Mouse (Mus musculus) heart, postnatal 0 days (tissue): ENCODE results near the gene Abr. TPM values are rescaled to one million over a fixed set of nuclear protein-coding genes. Genes with fewer than 3 reads are reported as not detected.

Experiments used
- ATAC-seq: fragments of 200-750 bp; cut with Nextera tagmentation; 2 replicates; pipeline ENCODE4 v1.8.0; 2017; ENCODE audit warnings: low read depth, moderate number of reproducible peaks, moderate library complexity; ENCODE audit not compliant: insufficient read depth
- DNase-seq: peaks from one replicate; pipeline ENCODE4 v3.0.0-alpha.2; 2016; ENCODE audit warnings: low spot score
- H3K27ac ChIP-seq: fragments of 300-500 bp; sonication (generic); 2 replicates; pipeline ENCODE4 v1.5.1; 2014; ENCODE audit warnings: low read depth, mild to moderate bottlenecking
- H3K27me3 ChIP-seq: fragments of 300-500 bp; sonication (generic); 2 replicates; pipeline ENCODE4 v1.6.1; 2014; ENCODE audit warnings: low read length, mixed read lengths; ENCODE audit not compliant: control insufficient read depth, insufficient read depth
- H3K36me3 ChIP-seq: fragments of 300-500 bp; sonication (generic); replicated peaks from 2 replicates; pipeline ENCODE4 v1.6.1; 2014; ENCODE audit warnings: low read length, mixed read lengths; ENCODE audit not compliant: control insufficient read depth, insufficient read depth
- H3K4me1 ChIP-seq: fragments of 300-500 bp; sonication (generic); 2 replicates; pipeline ENCODE4 v1.6.1; 2014; ENCODE audit warnings: antibody characterized with exemption; ENCODE audit not compliant: control insufficient read depth, insufficient read depth
- H3K4me2 ChIP-seq: fragments of 300-500 bp; sonication (generic); 2 replicates; pipeline ENCODE4 v1.6.1; 2014; ENCODE audit warnings: low read depth, mild to moderate bottlenecking, low read length, moderate library complexity
- H3K4me3 ChIP-seq: fragments of 300-500 bp; sonication (generic); 2 replicates; pipeline ENCODE4 v1.5.1; 2014; ENCODE audit warnings: low read depth, low read length
- H3K9ac ChIP-seq: fragments of 300-500 bp; sonication (generic); replicated peaks from 2 replicates; pipeline ENCODE4 v1.6.1; 2014; ENCODE audit warnings: low read depth, low read length, mixed read lengths
- H3K9me3 ChIP-seq: fragments of 300-500 bp; sonication (generic); replicated peaks from 2 replicates; pipeline ENCODE4 v1.6.1; 2016; ENCODE audit warnings: low read length; ENCODE audit not compliant: control insufficient read depth
- CTCF ChIP-seq: IDR thresholded peaks from 2 replicates; pipeline ENCODE4 v1.5.1; 2016; ENCODE audit warnings: antibody characterized with exemption, control low read depth, low read depth
- EP300 ChIP-seq: IDR thresholded peaks from 2 replicates; pipeline ENCODE4 v1.6.1; 2016; ENCODE audit warnings: antibody characterized with exemption, low read depth
- WGBS: fragments of 180-500 bp; shearing (Covaris S2); extraction: QIAGEN DNeasy Blood & Tissue Kit; methylation state at CpG from one replicate; pipeline ENCODE4 v1.1.7; 2014; 5-methylcytosine and 5-hydroxymethylcytosine counted together
- polyA plus RNA-seq: library from polyadenylated mRNA; unstranded; fragments of >200 nt; fragmentation: Nextera tagmentation; extraction: Ambion mirVana; gene quantifications from 2 replicates; pipeline ENCODE4 v1.2.1, GENCODE M21; 2015
- total RNA-seq: library from RNA; depleted of rRNA; stranded (reverse); fragments of >200 nt; gene quantifications from 2 replicates; pipeline ENCODE4 v1.2.3, GENCODE M21; 2014; ENCODE audit warnings: low replicate concordance

The Abr gene
- total and polyA plus RNA-seq, 2 experiments from 2014 or later: 14.1 to 48.9 TPM

DNA sequence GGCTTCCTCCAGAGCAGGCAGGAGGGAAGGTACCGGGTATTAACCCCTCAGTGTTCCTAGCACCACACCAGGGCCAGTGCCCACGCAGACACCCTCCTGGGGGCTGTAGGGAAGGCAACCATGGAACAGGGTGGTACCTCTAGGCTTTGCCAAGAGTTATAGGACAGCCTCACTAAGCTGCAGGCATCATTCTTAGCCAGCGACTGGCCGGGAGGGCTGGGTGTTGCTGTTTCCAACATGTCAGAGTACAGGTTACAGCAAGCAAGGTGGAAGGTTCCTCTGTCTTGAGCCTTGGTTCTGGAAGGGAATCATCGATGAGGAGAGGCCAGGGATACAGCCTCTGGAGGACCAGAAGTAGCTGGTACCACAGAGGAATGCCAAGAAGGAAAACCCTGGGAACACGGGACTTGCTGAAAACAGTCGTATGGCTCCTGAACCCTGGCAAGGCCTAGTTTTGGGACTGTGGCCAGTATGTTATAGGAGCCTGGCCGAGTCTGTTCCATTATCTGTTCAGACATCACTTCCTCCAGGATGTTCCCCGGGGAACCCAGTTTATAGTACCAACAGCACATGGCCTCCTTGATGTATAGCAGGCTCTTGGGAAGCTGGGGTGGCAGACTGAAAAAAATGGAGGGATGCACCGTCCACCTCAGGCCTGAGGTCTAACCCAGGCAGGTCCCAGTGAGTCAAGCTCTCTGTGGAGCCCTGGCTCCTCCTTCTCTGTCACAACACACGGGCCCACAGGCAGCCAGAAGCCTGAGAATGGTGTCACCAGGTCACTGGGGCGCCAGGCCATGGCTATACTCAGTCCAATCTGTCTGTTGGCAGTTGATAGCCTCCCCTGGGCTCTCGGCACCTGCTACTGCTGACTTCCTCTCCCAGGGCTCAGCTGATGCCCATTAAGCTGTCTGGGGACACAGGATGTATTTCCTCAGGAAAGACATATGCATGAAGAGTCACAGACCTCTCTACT, 112.1 kb downstream of the Abr start:
- no peaks in the 10 kb centered on the region for H3K9me3 ChIP-seq
- TF ChIP-seq CTCF: no peak
- TF ChIP-seq EP300: no peak
- H3K36me3 ChIP-seq: no peaks in the 10 kb centered on the region
- no peak; the same call in 1 of the 2 replicates for ATAC-seq
- DNase-seq: no peak
- 62% methylated on average over 13 of the region's 13 CpGs for WGBS
- no peak overlapping the region for H3K4me3 ChIP-seq
- no peaks in the 10 kb centered on the region for H3K27me3 ChIP-seq
- no peak overlapping the region for H3K4me2 ChIP-seq
- H3K9ac ChIP-seq: no peak overlapping the region
- no peak overlapping the region for H3K27ac ChIP-seq
- peaks cover 12% of the 10 kb centered on the region; the same call in 1 of the 2 replicates for H3K4me1 ChIP-seq

DNA sequence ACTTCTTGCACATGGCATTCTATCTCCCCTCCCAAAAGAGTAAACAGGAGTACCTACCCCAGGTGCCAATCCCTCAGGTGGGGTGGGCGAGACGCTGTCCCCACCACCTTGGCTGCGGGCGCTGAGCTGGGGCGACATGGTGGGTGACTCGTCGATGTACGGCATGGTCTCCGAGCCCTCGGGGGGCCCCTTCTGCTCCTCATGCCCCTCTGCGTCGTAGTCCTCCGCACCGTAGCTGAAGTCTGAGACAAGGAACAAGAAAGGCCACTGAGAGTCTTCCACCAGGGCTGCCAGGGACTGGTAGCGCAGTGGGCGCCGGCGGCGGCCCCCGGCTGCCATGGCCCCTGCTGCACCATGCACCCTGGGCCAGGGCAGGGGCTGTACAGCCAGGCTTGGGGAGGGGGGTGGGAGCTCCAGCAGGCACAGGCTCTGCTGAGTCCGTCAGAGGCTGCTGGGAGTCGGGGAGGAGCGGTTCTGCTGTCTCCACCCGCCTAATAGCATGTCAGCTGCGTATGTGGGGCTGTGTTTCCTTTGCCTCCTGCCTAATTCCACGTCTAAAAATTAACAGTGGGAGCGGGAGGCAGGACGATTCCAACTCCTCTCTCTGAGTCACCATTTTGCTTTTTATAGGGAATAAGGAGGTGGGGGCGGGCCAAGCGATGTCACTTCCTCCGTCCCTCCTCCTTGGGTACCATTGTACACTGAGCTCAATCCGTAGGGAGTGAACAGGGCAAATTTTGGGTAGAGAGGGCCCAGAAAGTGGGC, 113.1 kb downstream of the Abr start:
- Histone ChIP-seq H3K9me3 (no peaks in the 10 kb centered on the region), H3K9ac (no peak overlapping the region), H3K27ac (no peak overlapping the region), H3K27me3 (no peaks in the 10 kb centered on the region), H3K4me3 (no peak overlapping the region), H3K4me1 (0 out of 2 replicates have a peak, but pooled peaks cover 6% of the 10 kb centered on the region), H3K4me2 (no peak overlapping the region), H3K36me3 (no peaks in the 10 kb centered on the region)
- ATAC-seq (no peak), DNase-seq (no peak)
- WGBS: 85% methylated on average over 32 of the region's 32 CpGs
- TF ChIP-seq EP300 (no peak), CTCF (no peak)

DNA sequence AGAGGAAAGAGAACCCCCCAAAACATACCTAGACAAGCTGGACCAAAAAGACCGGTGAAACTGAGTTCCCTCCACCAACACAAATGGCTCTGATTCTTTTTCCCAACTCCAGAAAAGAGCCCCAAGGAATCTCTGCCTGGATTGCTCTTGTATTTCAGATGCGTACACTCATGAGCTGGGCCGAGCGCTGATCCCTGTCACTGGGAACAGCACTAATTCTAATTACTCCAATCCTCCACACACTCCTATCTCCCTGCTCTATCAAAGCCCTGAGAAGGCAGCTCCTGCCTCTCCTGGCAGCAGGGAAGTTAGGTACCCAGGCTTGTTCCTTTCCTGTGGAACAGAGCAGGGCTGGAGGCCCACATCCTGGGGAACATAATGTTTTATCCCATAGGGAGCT, 114.0 kb downstream of the Abr start:
- 81% methylated on average over 4 of the region's 4 CpGs for WGBS
- DNase-seq (no peak), ATAC-seq (no peak)
- Histone ChIP-seq H3K27me3 (no peaks in the 10 kb centered on the region), H3K9ac (no peak overlapping the region), H3K9me3 (no peaks in the 10 kb centered on the region), H3K27ac (no peak overlapping the region), H3K4me2 (no peak overlapping the region), H3K4me1 (0 out of 2 replicates have a peak, but pooled peaks cover 6% of the 10 kb centered on the region), H3K36me3 (no peaks in the 10 kb centered on the region), H3K4me3 (no peak overlapping the region)
- TF ChIP-seq EP300: no peak
- no peak for TF ChIP-seq CTCF

DNA sequence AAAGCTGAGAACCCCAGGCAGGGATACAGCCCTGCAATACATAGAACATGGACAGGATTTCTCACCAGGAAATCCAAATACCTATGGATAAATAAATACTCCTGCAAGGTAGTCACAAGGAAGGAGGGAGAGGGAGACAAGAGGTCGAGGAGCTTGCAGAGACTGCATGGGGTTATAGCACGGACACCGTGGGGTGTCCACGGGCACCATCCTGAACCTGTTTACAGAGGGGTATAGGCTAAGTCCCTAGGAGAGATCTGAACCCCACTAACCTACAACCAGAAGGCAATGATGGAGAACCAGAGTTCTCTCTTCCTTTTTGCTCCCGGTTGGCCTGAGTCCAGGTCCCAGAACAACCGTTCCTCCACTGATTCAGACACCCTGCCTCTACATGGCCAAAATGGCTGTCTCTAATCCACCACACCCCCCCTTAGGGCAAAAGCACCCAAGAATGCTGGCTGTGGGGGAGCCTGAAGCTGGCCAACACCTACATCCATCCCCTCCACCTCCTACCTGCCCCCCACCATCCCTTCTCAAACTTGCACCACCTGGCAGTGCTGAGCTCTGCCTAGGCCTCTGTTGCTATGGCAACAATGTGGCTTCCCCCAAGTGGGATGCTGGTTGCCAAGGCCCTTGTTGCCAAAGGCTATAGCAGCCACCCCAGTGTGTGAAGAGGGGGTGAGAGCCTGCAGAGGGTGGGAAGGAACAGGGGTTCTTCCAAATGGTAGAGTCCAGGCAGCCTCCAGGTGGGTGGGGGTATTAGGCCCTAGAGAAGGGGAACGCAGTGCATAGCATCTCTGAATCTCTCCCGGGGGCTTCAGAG, 114.6 kb downstream of the Abr start:
- no peaks in the 10 kb centered on the region for H3K27me3 ChIP-seq
- no peaks in the 10 kb centered on the region for H3K36me3 ChIP-seq
- H3K9me3 ChIP-seq: no peaks in the 10 kb centered on the region
- H3K27ac ChIP-seq: no peak overlapping the region
- no peak overlapping the region for H3K9ac ChIP-seq
- DNase-seq: no peak
- H3K4me3 ChIP-seq: no peak overlapping the region
- no peak overlapping the region for H3K4me2 ChIP-seq
- WGBS: 83% methylated on average over 8 of the region's 8 CpGs
- ATAC-seq: no peak
- H3K4me1 ChIP-seq: 0 out of 2 replicates have a peak, but pooled peaks cover 6% of the 10 kb centered on the region
- TF ChIP-seq CTCF (no peak), EP300 (no peak)

DNA sequence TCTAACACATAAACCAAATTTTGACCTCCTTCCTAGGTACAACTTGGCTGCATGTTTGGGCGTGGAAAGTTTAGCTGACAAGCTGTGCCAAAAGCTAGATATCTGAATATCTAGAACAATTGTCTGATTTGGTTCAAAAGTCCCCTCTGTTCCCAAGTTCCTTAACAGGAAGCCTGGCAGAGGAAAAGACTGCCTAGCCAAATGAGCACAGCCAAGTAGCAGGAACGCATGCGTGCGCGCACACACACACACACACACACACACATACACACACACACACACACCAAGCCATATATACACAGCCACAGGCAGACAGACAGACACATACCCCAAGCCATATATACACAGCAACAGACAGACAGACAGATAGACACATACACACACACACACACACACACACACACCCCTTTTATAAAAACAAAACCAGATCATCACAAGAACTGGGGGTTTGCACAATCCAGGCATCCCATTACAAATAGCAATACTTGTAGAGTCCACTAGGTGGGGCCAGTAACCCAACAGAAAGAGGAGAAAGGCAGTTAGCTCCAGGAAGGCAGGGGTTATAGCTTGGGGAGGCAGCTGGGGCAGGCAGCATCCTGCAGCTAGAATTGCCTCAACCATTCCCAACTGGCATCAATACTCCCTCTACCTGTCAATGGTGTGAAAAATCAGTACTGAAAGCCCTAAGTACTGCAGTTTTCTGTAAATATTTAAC, 115.4 kb downstream of the Abr start:
- peak; percentile 75 for DNase-seq
- Histone ChIP-seq H3K4me2 (no peak overlapping the region), H3K4me3 (no peak overlapping the region), H3K9me3 (no peaks in the 10 kb centered on the region), H3K9ac (no peak overlapping the region), H3K27me3 (no peaks in the 10 kb centered on the region), H3K27ac (peak overlapping the region; percentile 41; the same call in 1 of the 2 replicates), H3K36me3 (no peaks in the 10 kb centered on the region), H3K4me1 (0 out of 2 replicates have a peak, but pooled peaks cover 6% of the 10 kb centered on the region)
- peak; percentile 59 for ATAC-seq
- WGBS: 43% methylated on average over 5 of the region's 5 CpGs
- TF ChIP-seq EP300 (no peak), CTCF (peak; percentile 93)
